Mouse (Mus musculus) sigmoid colon, adult 10 weeks (tissue): Measurements from ENCODE around the gene Pde6g. TPM values are rescaled to one million over a fixed set of nuclear protein-coding genes. Genes with fewer than 3 reads are reported as not detected.

Experiments used
- polyA plus RNA-seq: library from polyadenylated mRNA; stranded (reverse); fragments of 350-450 nt; fragmentation: Illumina TruSeq; extraction: RNeasy Lipid Tissue Mini Kit (QIAGEN cat#74804); gene quantifications from one replicate; pipeline ENCODE4 v1.2.3, GENCODE M21; 2014; ENCODE audit warnings: low read depth, low replicate concordance

Gene Pde6g
- polyA plus RNA-seq, result not detected

GRCm38 (mm10) chr11:120453306-120453705 lies at the start of gene Pde6g:
Gene Pde6g (minus strand): TSS chr11:120453500.

GRCm38 (mm10) chr11:120491317-120492023 lies 38.2 kb upstream of the Pde6g start, which contains the start of gene Slc25a10:
Gene Slc25a10 (plus strand): TSS chr11:120491840.

DNA sequence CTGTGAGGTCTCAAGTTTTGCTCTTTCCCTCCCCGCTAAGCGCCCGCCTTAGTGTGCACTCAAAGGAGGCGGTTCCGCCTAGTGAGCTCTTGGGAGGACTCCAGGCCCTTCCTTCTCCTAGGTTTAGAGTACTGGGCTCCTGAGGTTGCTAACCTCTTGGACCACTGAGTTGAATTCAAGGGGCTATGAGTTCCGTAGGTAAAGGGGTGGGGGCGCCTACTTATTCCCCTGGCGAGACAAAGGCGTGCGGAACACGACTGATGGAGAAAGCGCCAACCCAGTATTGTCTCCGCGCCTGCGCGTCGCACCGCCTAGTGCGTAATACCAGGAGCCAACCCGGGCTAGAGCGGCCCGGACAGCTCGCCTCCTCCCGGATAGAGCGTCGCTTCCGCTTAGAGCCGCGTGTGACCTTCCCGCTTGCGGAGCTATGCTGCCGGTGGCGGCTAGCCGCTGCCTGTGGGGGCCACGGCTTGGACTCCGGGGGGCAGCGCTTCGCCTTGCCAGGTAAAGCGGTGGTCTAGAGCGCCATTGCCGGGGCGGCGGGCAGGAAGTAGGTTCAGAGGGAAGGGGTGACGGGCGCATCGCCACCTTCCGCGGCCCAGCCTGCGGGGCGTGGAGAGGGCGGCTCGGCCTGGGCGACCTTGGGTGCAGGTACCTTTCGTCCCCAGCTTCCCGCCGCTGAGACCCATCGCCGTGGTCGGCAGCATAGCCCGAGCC lies 31.1 kb upstream of the Pde6g start, which contains the start of gene Mrpl12:
Gene Mrpl12, plus strand, starts transcription at position 349 of the 717 bp plus-strand sequence.

DNA sequence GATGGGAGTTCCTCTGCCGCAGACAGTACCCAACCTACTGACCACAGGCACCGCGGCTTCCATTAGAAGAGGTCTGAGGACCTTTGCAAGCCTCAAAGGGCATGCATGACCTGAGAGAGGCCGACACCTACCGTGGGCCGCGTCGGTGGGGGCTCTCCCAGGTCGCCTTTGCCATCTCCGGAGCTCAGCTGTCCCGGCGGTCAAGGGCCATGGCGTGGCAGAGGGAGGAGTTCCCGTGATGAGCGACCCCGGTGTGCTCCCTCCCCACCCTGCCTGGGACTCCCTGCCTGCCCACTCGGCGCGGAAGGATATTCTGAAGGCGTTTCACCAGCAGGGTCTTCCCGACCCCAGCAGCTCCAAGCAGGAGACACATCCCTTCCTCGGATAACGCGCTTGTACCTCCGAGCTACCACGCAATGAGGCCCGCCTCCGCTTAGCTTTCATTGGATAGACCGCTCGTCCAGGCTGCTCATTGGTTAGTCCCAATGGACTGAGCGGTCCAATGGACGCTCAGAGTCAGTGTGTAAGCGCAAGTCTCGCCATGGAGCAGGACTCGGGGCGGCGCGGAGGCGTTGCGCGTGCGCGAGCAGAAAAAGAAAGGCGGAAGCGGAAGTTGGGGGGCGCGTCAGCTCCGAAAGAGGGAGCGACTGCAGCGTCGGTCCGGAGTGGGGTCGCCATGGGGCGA lies 13.9 kb upstream of the Pde6g start, which contains the start of gene Arl16:
Gene Arl16, minus strand, starts transcription at position 557 of the 685 bp plus-strand sequence.

GRCm38 (mm10) chr11:120457772-120458751 lies 4.8 kb upstream of the Pde6g start, which contains the start of the genes Oxld1 and Ccdc137:
Gene Oxld1 (minus strand): TSS chr11:120458068.
Gene Ccdc137 (plus strand): TSS chr11:120458115.

GRCm38 (mm10) chr11:120442344-120442743 lies 11.0 kb downstream of the Pde6g start, which contains the start of gene Tspan10:
Gene Tspan10 (plus strand): TSS chr11:120442644.

DNA sequence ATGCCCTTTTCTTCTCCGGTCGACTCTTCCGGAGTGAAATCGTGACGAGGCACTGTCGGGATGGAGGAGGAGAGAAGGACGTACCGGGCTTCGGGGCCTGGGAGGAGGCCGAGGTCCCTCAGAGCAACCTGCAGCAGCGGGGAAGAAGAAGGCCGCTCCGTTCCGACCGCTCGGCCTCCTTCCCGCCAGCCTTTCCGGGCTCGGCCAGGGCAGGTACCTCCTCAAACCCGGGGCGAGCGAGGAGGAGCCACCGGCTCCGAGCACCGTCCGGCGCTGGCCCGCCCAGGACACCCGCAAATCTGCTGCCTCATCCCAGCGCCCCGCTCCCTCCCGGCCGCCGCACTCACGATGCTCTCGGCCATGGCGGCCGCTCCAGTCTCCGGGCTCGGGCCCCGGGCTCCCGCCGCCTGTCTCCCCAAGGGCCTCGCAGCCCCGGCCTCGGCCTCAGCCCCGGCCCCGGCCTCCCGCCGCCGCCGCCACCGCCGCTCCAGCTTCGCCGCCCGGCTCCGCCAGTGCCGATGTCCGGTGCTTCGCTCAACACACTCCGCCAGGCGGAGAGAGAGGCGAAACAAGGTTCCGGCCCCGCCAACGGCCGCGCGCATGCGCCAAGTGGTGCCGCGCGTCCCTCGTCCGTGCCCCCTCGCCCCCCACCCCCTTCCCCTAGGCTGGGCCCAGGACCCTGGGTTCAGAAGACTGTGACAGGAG lies 16.0 kb downstream of the Pde6g start, which contains the start of gene Nploc4:
Gene Nploc4, minus strand, starts transcription at position 557 of the 705 bp plus-strand sequence.

Other genes with a start within 250 kb of the Pde6g start
- gene Bahcc1, start 220.6 kb downstream of the Pde6g start, polyA plus RNA-seq, result 2.0 TPM
- 1,187 TPM for gene Actg1, start 105.0 kb downstream of the Pde6g start, polyA plus RNA-seq
- not detected for gene Fscn2, start 92.0 kb downstream of the Pde6g start, polyA plus RNA-seq
- not detected for gene Faap100, start 74.7 kb downstream of the Pde6g start, polyA plus RNA-seq
- 13.2 TPM for gene Nploc4, start 15.8 kb downstream of the Pde6g start, polyA plus RNA-seq
- not detected for gene Tspan10, start 10.9 kb downstream of the Pde6g start, polyA plus RNA-seq
- gene Oxld1, start 4.6 kb upstream of the Pde6g start, polyA plus RNA-seq, result 0.63 TPM
- gene Ccdc137, start 4.6 kb upstream of the Pde6g start, polyA plus RNA-seq, result 12.7 TPM
- gene Arl16, start 14.1 kb upstream of the Pde6g start, polyA plus RNA-seq, result 10.9 TPM
- gene Mrpl12, start 31.1 kb upstream of the Pde6g start, polyA plus RNA-seq, result 4.1 TPM
- 1.6 TPM for gene Slc25a10, start 38.3 kb upstream of the Pde6g start, polyA plus RNA-seq
- gene Gcgr, start 77.2 kb upstream of the Pde6g start, polyA plus RNA-seq, result not detected
- gene Mcrip1, start 96.2 kb upstream of the Pde6g start, polyA plus RNA-seq, result not detected
- gene Ppp1r27, start 97.6 kb upstream of the Pde6g start, polyA plus RNA-seq, result not detected
- 172 TPM for gene P4hb, start 119.8 kb upstream of the Pde6g start, polyA plus RNA-seq
- gene Arhgdia, start 128.1 kb upstream of the Pde6g start, polyA plus RNA-seq, result 30.1 TPM
- gene Alyref, start 144.9 kb upstream of the Pde6g start, polyA plus RNA-seq, result 24.4 TPM
- 13.5 TPM for gene Anapc11, start 144.9 kb upstream of the Pde6g start, polyA plus RNA-seq
- not detected for gene Npb, start 155.0 kb upstream of the Pde6g start, polyA plus RNA-seq
- gene Pcyt2, start 164.4 kb upstream of the Pde6g start, polyA plus RNA-seq, result 14.6 TPM
- gene Sirt7, start 171.7 kb upstream of the Pde6g start, polyA plus RNA-seq, result 13.4 TPM
- gene Mafg, start 180.1 kb upstream of the Pde6g start, polyA plus RNA-seq, result 13.6 TPM
- gene Pycr1, start 190.3 kb upstream of the Pde6g start, polyA plus RNA-seq, result 5.8 TPM
- gene Myadml2, start 194.7 kb upstream of the Pde6g start, polyA plus RNA-seq, result not detected
- not detected for gene Notum, start 207.7 kb upstream of the Pde6g start, polyA plus RNA-seq
- 2.6 TPM for gene Aspscr1, start 219.5 kb upstream of the Pde6g start, polyA plus RNA-seq